Mouse (Mus musculus) thymus, postnatal 36 days (tissue): Measurements from ENCODE around the gene Sult5a1.
"Not testable (repeated sequence)": the region's sequence is repeated elsewhere in the genome, so short reads cannot be mapped to it uniquely, and the experiment has no call there.

Experiments used
- DNase-seq, 2 experiments: peaks; one replicate each; pipeline ENCODE4 v3.0.0; 2022; ENCODE audit warnings: mixed read lengths in 2 of 2

Gene Sult5a1

DNA sequence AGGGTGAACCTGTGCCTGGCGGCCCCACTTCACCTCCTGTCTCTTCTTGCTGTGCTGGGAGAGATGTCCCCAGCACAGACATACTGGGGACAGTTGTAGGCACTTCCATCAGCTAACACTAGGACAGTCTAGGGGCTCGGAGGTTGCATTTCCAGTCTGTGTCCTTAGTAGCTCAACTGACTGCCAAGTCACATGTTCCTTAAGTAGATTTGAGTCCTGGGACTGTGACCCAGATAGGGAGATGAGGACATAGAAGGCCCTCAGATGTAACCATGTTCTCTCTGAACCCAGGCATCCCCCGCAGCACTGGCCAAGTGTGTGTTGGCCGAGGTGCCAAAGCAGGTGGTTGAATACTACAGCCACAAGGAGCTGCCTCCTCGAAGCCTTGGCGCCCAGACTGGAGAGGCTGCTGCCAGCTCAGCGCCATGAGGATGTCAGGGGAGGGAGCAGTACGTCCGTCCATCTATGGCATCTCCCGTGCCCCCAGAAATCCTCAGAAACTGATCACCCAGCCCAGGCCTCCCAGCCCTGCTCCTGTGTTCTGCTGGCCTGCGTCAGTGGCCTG lies 23.9 kb downstream of the Sult5a1 start:
- no peak for DNase-seq

DNA sequence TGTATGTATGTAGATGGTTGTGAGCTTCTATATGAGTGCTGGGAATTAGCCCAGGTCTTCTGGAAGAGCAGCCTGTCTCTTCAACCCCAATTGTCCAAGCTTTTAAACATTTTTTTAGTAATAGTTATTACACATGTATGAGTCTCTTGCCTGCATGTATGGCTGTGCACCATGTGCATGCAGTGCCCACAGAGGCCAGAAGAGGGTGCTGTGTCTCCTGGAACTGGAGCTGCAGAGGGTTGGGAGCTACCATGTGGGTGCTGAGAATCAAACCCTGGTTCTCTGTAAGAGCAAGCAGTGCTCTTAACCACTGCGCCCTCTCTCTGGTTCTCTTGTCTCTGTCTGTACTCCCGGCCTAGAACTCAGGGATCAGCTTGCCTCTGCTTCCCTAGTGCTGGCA lies 25.2 kb downstream of the Sult5a1 start:
- DNase-seq, result no peak

GRCm38 (mm10) chr8:123131041-123131440 lies 27.1 kb downstream of the Sult5a1 start:
- DNase-seq, result no peak

- DNase-seq, result peak; percentile 22 to 32
Observed at GRCm38 (mm10) chr8:123126193-123126816, 31.8 kb downstream of the Sult5a1 start.

- DNase-seq, result no peak
Observed at GRCm38 (mm10) chr8:123122670-123123069, 35.4 kb downstream of the Sult5a1 start.

GRCm38 (mm10) chr8:123122059-123122458 lies 36.1 kb downstream of the Sult5a1 start:
- DNase-seq, result no peak

DNA sequence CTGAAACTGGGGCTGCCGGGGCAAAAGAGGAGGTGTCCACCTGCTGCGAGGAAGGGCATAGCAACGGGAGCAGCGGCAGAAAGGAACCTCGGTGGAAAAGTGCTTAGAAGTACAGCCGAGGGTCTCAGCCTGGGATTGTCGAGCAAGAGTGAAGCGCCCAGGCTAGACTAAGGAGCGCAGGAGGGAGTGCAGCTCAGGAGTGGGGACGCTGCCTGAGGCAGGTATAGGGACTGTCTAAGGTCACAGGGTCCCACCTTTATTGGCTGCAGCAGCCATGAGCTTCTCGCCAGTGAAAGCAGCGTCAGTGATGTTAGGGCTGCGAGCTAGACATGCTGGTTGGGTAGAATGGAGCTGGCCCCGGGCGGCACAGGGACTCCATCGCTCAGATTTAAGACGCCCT lies 40.4 kb downstream of the Sult5a1 start:
- no peak for DNase-seq

DNA sequence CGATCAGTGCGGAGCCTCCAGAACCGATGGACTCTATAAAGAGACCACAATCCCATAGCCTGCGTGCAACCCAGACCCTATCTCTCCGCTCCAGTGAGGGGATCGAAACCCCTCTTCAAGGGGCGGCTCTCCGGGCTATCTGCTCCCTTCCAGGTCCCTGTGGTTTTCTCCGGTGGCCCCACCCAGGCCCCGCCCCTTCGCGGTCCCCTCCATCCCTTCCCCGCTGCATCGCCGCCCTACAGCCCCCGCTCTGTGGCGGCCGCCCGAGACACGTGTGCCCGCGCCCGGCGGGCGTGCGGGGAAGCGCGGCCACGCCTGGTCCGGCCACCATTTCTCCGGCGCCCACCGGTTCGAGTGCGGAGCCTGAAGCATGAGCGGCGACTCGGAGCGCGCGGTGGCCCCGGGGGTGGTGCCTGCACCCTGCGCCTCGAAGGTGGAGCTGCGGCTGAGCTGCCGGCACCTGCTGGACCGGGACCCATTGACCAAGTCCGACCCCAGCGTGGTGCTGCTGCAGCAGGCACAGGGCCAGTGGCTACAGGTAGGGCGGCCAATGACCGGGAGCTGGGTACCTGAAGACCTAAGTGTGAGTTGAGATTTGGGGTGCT lies 40.9 kb downstream of the Sult5a1 start, which contains the start of gene Cpne7:
Gene Cpne7 (plus strand): TSS at position 248 of the 605 bp plus-strand sequence.
- DNase-seq, result no peak

GRCm38 (mm10) chr8:123114644-123115043 lies 43.5 kb downstream of the Sult5a1 start:
- DNase-seq, result no peak

- DNase-seq, result no peak
Observed at GRCm38 (mm10) chr8:123113908-123114469, 44.1 kb downstream of the Sult5a1 start.

GRCm38 (mm10) chr8:123112892-123113291 lies 45.2 kb downstream of the Sult5a1 start:
- DNase-seq, result no peak

GRCm38 (mm10) chr8:123110649-123111048 lies 47.5 kb downstream of the Sult5a1 start:
- peak; percentile 57 to 60 for DNase-seq

DNA sequence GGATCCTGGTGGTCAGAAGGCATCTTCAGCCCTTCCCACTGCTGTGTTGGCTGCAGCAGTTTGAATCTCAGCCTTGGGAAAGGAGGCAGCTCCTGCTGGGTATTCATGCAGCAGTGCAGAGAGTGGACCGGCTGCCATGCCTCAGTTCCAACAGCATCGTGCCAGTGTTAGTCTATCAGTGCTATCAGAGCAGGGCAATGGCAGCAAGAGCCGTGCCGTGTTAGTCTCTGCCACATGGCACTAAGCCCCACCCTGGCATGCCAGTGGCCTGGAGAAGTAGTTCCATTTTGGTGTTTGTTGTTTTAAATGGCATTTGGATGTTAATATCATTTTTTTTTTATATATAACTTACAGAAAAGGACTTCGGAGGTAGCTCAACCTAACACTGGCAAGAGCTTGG lies 49.2 kb downstream of the Sult5a1 start:
- no peak for DNase-seq

- no peak for DNase-seq
Observed at GRCm38 (mm10) chr8:123108010-123108409, 50.1 kb downstream of the Sult5a1 start.

DNA sequence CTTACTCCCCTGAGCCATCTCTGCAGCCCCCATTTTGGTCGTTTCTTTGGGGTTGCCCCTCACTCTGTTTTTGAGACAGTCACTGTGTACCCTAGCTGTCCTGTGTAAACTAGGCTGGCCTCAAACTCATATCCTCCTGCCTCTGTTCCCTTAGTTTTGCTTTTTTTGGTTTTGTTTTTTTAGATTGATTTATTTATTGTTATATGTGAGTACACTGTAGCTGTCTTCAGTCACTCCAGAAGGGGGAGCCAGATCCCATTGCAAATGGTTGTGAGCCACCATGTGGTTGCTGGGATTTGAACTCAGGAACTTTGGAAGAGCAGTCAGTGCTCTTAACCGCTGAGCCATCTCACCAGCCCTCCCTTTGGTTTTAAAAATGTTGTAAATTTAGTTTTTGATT lies 51.6 kb downstream of the Sult5a1 start:
- DNase-seq, result no peak

GRCm38 (mm10) chr8:123105553-123106326 lies 52.4 kb downstream of the Sult5a1 start:
- DNase-seq, result no peak

DNA sequence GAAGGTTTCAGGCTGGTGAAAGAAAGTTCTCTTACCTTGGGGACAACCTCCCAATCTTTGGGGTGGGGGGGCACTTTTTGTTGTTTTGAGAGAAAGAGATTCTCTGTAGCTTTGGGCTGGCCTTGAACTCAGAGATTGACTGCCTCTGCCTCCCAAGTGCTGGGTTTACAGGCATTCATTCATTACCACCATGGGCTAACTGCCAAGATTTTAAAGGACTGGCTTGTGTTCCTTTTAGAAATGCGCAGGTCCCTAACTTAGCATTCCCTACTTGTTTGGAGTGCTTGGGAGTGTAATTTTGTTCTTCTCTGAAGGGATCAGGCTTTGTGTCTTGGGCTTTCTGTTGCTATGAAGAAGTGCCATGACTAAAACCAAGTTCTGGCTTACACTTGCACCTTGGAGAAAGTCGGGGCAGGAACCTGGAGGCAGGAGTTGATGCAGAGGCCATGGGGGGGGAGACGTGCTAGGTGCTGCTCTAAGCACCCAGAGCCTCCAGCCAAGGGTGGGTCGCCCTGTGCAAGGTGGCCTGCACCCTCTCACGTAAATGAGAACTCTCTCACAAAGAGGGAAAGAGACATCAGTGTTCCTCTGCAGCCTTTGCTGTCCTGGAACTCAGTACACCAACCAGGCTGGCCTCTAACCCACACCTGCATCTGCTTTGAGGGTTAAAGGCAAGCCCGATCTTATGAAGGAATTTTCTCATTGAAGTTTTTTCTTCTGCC lies 53.9 kb downstream of the Sult5a1 start:
- DNase-seq, result no peak

DNA sequence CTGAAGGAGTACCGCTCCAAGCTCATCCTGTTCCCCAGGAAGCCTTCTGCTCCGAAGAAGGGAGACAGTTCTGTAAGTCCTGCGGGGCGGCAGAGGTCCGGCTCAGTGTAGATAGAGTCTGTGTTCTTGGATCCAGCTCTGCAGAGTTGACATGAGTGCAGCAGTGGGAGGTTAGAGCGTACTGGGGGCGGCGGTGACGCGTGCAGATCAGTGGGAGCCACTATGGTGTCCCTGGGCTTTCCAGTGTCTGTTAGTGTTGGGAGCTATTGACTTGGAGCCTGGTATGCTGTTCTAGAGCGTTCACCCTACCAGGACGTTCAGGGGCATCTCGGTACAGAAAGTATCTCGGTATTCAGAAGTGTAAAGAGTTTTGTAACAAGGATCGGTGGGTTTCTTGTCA lies 54.8 kb downstream of the Sult5a1 start:
- DNase-seq, result no peak

DNA sequence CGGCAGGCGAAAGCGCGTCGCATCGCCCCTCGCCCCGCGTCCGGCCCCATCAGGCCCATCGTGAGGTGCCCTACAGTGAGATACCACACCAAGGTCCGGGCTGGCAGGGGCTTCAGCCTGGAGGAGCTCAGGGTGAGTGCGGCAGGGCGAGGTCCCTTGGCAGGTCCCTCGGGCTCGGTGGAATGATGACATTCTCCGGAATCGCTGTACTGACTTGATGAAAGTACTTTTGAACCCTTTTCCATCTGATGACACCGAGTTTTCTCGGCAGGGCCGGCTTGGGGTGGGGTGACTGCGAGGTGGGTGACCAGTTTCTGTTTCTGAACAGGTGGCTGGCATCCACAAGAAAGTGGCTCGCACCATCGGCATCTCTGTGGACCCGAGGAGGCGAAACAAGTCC lies 55.3 kb downstream of the Sult5a1 start:
- DNase-seq, result not testable (repeated sequence)

DNA sequence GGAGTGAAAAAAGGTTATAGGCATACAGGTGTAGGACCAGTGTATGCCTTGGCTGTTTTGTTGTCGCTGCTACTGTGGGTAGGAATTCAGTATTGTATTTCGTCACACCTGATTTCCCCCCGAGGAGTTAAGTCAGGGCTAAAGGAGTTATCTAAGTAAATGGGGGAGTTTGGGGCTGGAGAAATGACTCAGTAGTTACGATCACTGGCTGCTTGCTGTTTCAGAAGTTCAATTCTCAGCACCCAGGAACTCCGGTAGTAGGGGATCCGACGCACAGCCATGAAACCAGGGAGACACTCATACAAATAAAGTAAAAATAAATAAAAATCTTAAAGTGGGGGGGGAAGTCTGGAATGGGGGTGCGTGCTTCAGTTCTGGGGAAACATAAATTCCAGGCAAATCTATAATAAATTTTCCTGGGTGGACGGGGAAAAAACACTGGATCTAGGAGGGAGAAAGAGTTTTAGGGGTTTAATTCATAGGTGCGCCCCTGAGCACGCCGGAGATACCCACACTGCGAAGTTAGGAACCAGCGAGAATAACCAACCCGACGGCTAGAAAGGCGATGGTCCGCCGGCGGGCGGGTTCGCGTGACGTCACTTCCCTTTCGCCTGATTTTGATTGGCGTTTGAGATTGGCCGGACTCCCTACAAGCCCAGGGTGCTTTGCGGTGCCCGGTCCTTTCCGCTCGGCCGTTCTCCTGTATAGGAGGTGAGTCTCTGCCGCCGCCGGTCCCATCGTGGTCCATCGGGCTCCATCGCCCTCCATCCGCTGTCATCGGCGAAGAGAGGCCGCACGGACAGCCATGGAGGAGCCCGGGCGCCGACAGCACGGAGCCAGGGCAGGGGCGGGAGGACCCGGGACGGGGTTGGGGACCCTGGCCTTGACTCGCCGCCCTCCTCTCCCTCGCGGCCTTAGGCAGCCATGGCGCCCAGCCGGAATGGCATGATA lies 56.1 kb downstream of the Sult5a1 start, which contains the start of gene Rpl13:
Gene Rpl13 (plus strand): TSS at position 616 of the 951 bp plus-strand sequence.
- DNase-seq, result peak; percentile 93 to 95

DNA sequence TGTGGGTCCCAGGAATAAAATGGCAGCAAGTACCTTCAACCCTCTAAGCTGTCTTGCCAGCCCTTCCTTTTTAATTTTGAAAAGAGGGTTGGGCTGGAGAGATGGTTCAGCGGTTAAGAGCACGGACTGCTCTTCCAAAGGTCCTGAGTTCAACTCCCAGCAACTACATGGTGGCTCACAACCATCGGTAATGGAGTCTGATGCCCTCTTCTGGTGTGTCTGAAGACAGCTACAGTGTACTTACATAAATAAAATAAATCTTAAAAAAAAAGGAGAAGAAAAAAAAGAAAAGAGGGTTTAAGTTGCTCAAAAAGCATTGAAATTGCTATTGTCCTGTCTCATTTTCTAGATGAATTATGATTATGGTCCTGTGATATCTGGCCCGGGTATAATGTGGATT lies 56.9 kb downstream of the Sult5a1 start:
- DNase-seq, result no peak
